Mouse (Mus musculus) liver, embryonic 13.5 days (tissue): Measurements from ENCODE around the gene Rbm47. TPM values are rescaled to one million over a fixed set of nuclear protein-coding genes. Genes with fewer than 3 reads are reported as not detected.

Experiments used
- ATAC-seq: fragments of 200-750 bp; cut with Nextera tagmentation; 2 replicates; pipeline ENCODE4 v1.8.0; 2017; ENCODE audit warnings: low read depth, mild to moderate bottlenecking, moderate number of reproducible peaks, moderate library complexity
- DNase-seq: peaks from one replicate; pipeline ENCODE4 v3.0.0; 2022
- H3K27ac ChIP-seq: fragments of 300-500 bp; sonication (generic); 2 replicates; pipeline ENCODE4 v1.5.1; 2015; ENCODE audit warnings: moderate library complexity, mild to moderate bottlenecking, inconsistent platforms
- H3K27me3 ChIP-seq: fragments of 300-500 bp; sonication (generic); 2 replicates; pipeline ENCODE4 v1.6.1; 2015; ENCODE audit warnings: mild to moderate bottlenecking, inconsistent platforms
- H3K36me3 ChIP-seq: fragments of 300-500 bp; sonication (generic); 2 replicates; pipeline ENCODE4 v1.6.1; 2015; ENCODE audit warnings: mild to moderate bottlenecking, inconsistent platforms
- H3K4me1 ChIP-seq: fragments of 300-500 bp; sonication (generic); replicated peaks from 2 replicates; pipeline ENCODE4 v1.6.1; 2015; ENCODE audit warnings: inconsistent platforms
- H3K4me2 ChIP-seq: fragments of 300-500 bp; sonication (generic); 2 replicates; pipeline ENCODE4 v1.6.1; 2015; ENCODE audit warnings: inconsistent platforms, mild to moderate bottlenecking, moderate library complexity
- H3K4me3 ChIP-seq: fragments of 300-500 bp; sonication (generic); replicated peaks from 2 replicates; pipeline ENCODE4 v1.5.1; 2015; ENCODE audit warnings: mild to moderate bottlenecking, inconsistent platforms
- H3K9ac ChIP-seq: fragments of 300-500 bp; sonication (generic); 2 replicates; pipeline ENCODE4 v1.6.1; 2015; ENCODE audit warnings: mild to moderate bottlenecking, inconsistent platforms
- H3K9me3 ChIP-seq: fragments of 300-500 bp; sonication (generic); replicated peaks from 2 replicates; pipeline ENCODE4 v1.6.1; 2016; ENCODE audit warnings: inconsistent platforms
- WGBS: fragments of 180-500 bp; shearing (Covaris S2); methylation state at CpG from one replicate; pipeline ENCODE4 v1.1.7; 2015; ENCODE audit not compliant: insufficient replicate concordance; 5-methylcytosine and 5-hydroxymethylcytosine counted together
- polyA plus RNA-seq: library from polyadenylated mRNA; unstranded; fragments of >200 nt; fragmentation: Nextera tagmentation; extraction: Ambion mirVana; gene quantifications from 2 replicates; pipeline ENCODE4 v1.2.1, GENCODE M21; 2015

Gene Rbm47
- polyA plus RNA-seq, 1 experiment from 2014 or later: 8.1 TPM

DNA sequence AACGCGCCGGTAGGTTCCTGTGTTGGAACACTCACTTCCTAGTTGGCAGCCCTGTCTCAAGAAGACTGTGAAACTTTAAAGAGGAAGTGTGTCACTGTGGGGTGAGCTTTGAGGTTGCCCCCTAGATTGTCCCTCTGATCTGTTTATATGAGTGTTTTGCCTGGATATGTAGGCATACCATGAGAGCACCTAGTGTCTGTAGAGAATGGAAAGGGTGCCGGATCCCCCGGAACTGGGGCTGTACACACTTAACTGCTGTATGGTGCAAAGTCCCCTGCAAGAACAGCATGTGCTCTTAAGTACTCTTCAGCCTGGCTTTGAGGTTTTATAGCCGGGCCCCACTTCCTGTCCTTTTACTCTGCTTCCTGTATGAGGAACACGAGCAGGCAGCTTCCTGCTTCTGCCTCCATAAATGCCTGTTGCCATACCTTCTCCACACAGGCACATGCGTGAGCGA, 97.9 kb downstream of the Rbm47 start:
- H3K4me2 ChIP-seq: no peak overlapping the region
- no peak for ATAC-seq

DNA sequence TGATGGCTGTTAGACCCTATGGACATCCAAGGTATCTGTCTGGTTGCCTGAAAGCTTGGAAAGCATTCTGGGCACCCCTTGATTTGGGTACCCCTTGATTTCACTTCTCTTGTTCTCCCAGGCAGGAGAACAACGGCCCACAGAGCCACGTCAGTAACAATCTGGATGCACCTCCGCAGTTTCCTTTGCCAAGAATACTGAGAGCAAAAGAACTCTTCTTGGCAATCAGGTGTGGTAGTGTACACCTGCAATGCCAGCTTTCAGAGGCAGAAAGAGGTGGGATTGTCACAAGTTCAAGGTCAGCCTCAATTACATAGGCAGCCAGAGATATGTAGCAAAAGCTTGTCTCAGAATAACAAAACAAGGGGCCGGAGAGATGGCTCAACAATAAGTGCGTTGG, 98.7 kb downstream of the Rbm47 start:
- Histone ChIP-seq H3K4me1 (peaks cover 59% of the 10 kb centered on the region), H3K4me2 (peak overlapping the region; percentile 19; the same call in 1 of the 2 replicates), H3K4me3 (no peak overlapping the region), H3K27ac (peak overlapping the region; percentile 16), H3K9ac (no peak overlapping the region), H3K9me3 (no peaks in the 10 kb centered on the region), H3K27me3 (no peaks in the 10 kb centered on the region), H3K36me3 (no peaks in the 10 kb centered on the region)
- ATAC-seq (no peak), DNase-seq (no peak)
- 76% methylated on average over 5 of the region's 5 CpGs for WGBS

More for the DNA sequence above, 97.9 kb downstream of the Rbm47 start:
- Histone ChIP-seq H3K9me3 (no peaks in the 10 kb centered on the region), H3K4me3 (no peak overlapping the region), H3K27me3 (no peaks in the 10 kb centered on the region), H3K27ac (peak overlapping the region; percentile 51; the same call in 1 of the 2 replicates), H3K9ac (no peak overlapping the region), H3K36me3 (no peaks in the 10 kb centered on the region), H3K4me1 (peaks cover 52% of the 10 kb centered on the region)
- 34% methylated on average over 9 of the region's 9 CpGs for WGBS
- no peak for DNase-seq

DNA sequence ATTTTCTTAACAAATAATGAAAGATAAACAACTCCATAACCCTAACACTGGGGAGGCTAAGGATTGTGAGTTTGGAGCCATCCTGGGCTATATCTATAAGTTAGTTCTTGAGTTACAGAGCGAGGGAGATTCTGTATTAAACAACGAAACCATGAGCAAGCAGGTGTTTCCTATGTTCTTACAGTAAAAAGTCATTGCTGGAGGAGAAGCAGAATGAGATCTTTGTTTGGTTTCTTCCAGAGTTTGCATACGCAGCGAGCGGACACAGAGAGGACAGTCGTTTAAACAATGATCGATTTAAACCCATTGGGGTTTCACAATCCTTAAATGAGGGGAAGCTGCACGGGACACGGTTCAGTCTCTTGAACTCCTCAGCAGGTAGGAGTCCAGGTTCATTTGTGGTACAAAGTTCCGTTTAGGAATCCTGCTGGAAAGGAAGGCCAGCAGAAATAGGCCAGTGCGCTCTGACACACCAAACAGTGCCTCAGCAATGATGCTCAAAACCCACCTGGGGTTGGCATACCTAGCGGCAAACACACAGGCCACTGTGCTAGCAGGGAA, 99.2 kb downstream of the Rbm47 start:
- H3K9me3 ChIP-seq: no peaks in the 10 kb centered on the region
- H3K4me2 ChIP-seq: peak overlapping the region; percentile 19; the same call in 1 of the 2 replicates
- ATAC-seq: peak; percentile 37; the same call in 1 of the 2 replicates
- no peak for DNase-seq
- H3K9ac ChIP-seq: no peak overlapping the region
- H3K4me3 ChIP-seq: no peak overlapping the region
- H3K36me3 ChIP-seq: no peaks in the 10 kb centered on the region
- 77% methylated on average over 12 of the region's 12 CpGs for WGBS
- H3K4me1 ChIP-seq: peaks cover 58% of the 10 kb centered on the region
- no peaks in the 10 kb centered on the region for H3K27me3 ChIP-seq
- H3K27ac ChIP-seq: 0 out of 2 replicates have a peak overlapping the region, but pooled peaks have one; percentile 16

DNA sequence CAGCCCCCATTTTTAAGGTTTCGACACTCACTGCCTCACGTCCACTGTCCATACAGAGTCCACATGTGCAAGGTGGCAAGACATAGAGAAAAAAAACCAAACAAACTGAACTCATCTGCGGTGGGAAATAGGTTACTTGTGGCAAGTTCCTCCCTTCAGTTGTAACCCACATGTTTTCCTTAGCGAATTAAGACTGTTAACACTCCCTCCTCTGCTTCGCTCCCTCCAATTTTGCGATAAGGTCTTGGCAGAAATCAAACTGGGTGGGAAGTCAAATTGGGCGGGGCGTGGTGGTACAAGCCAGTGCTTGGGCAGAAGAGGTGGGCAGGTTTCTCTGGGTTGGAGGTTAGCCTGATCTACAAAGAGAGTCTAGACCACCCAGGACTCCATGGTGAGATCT, 101.2 kb downstream of the Rbm47 start:
- Histone ChIP-seq H3K4me1 (peaks cover 43% of the 10 kb centered on the region), H3K27me3 (no peaks in the 10 kb centered on the region), H3K4me3 (no peak overlapping the region), H3K9ac (no peak overlapping the region), H3K4me2 (no peak overlapping the region), H3K36me3 (no peaks in the 10 kb centered on the region), H3K9me3 (no peaks in the 10 kb centered on the region), H3K27ac (no peak overlapping the region)
- ATAC-seq (no peak), DNase-seq (no peak)
- 61% methylated on average over 8 of the region's 8 CpGs for WGBS

DNA sequence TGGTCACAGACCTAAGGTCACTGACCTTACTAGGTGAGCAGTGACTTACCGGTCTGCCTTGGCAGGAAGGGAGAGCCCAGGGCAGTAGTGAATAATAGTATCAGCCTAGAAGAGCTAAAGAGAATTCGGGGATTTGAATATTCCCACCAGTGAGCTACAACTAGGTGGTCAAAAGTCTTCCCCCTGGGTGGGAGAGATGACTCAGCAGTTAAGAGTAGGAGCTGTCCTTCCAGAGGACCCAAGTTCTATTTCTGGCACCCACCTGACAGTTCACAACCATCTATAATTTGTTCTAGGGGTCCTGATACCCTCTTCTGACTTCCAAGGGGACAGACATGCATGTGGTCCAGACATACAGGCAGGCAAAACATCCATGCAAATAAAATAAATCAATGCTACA, 102.6 kb downstream of the Rbm47 start:
- Histone ChIP-seq H3K27me3 (no peaks in the 10 kb centered on the region), H3K9me3 (no peaks in the 10 kb centered on the region), H3K4me3 (no peak overlapping the region), H3K4me2 (peak overlapping the region; percentile 66), H3K27ac (no peak overlapping the region), H3K9ac (no peak overlapping the region), H3K4me1 (peaks cover 33% of the 10 kb centered on the region), H3K36me3 (no peaks in the 10 kb centered on the region)
- 47% methylated on average over 2 of the region's 2 CpGs for WGBS
- ATAC-seq (no peak), DNase-seq (no peak)

DNA sequence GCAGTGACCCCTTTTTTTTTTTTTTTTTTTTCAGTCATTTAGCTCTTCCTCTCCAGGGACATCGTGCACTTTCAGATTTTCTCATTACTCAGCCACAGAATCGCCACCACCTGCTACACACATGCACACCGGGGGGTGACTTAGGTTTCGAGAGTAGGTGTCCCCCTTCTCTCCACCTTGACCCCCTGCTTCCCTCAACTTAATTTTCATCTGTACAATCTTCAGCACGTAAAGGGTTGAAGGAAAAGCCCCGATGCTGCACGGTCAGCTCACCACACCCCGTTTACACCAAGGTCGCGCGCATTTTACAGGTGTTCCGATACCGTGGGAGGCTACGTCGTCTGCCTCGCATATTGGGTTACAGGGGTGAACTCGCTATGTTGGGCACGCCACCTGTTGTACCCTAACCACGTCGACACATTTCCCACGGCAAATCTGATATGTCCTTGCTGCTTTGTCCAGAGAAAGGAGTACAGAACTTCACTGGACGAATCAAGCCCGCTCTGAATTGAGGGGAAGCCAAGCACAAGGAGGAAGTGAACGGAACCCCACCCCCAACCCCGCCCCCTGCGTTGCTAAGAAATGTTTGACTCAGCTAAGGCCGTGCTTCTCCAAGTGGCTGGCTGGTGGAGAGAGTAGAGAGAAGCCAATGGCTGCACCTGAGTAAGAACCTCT, 103.3 kb downstream of the Rbm47 start:
- peak; percentile 59 for ATAC-seq
- Histone ChIP-seq H3K36me3 (no peaks in the 10 kb centered on the region), H3K4me2 (peak overlapping the region; percentile 66), H3K9me3 (no peaks in the 10 kb centered on the region), H3K4me1 (peaks cover 27% of the 10 kb centered on the region), H3K27ac (no peak overlapping the region), H3K9ac (peak overlapping the region; percentile 36; the same call in 1 of the 2 replicates), H3K4me3 (peak overlapping the region; percentile 48), H3K27me3 (no peaks in the 10 kb centered on the region)
- 7% methylated on average over 27 of the region's 27 CpGs for WGBS
- DNase-seq: no peak

DNA sequence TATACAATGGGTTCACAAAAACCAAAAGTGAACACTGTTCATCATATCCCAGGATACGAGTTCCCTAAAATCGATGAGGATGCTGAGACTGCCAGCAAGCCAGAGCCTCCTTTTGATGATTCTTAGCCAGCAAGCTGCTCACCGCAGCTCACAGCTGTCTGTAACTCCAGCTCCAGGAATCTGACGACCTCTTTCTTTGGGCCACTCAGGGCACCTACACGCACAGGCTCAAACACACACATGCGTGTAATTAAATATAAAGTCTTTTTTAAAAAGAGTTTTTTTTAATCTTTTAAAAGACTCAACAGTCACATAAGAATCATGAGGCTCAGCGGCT, 103.8 kb downstream of the Rbm47 start:
- Histone ChIP-seq H3K27ac (no peak overlapping the region), H3K27me3 (no peaks in the 10 kb centered on the region), H3K36me3 (no peaks in the 10 kb centered on the region), H3K4me1 (peaks cover 22% of the 10 kb centered on the region), H3K4me2 (peak overlapping the region; percentile 66), H3K4me3 (no peak overlapping the region), H3K9me3 (no peaks in the 10 kb centered on the region), H3K9ac (no peak overlapping the region)
- ATAC-seq: no peak
- WGBS: 53% methylated on average over 7 of the region's 7 CpGs
- no peak for DNase-seq

DNA sequence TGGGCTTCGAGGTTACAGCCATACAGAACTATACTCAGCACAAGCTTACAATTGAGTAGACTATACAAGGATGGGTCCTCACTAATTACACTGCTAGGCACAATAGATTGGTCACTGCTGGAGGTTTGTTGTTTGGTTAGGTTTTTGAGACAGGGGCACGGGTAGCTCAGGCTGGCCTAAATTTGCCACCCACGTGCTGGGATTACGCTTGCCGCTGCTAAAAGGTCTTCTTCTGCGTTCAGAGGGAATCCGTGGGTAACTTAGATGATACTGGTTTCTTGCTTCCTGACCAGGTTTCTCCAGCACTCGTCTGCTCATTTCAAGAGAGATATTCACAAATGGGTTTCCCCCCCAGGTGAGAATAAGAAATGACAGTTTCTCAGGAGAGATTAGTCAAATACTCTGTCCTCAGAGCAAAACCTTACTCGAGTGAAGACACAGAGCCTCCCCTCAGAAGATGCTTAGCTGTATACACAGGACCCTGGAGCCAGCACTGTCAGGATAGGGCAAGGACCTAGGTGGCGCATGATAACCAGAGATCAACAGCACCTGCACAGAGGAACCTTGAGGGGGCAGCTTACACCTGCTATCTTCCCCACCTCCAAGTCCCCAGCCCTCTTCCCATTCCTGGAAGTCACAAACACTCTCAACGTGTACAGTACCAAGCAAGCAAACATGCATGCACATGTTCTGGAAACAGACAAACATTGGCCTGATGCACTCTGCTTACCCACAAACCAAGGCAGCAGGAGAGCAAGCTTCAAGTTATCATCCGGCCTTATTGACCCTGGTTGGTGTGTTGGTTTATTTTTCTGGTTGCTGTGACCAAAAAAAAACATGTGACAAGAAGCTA, 104.6 kb downstream of the Rbm47 start:
- Histone ChIP-seq H3K36me3 (no peaks in the 10 kb centered on the region), H3K27ac (no peak overlapping the region), H3K4me1 (peaks cover 19% of the 10 kb centered on the region), H3K27me3 (no peaks in the 10 kb centered on the region), H3K9ac (no peak overlapping the region), H3K4me3 (no peak overlapping the region), H3K9me3 (no peaks in the 10 kb centered on the region), H3K4me2 (no peak overlapping the region)
- ATAC-seq: no peak
- 70% methylated on average over 12 of the region's 12 CpGs for WGBS
- no peak for DNase-seq

DNA sequence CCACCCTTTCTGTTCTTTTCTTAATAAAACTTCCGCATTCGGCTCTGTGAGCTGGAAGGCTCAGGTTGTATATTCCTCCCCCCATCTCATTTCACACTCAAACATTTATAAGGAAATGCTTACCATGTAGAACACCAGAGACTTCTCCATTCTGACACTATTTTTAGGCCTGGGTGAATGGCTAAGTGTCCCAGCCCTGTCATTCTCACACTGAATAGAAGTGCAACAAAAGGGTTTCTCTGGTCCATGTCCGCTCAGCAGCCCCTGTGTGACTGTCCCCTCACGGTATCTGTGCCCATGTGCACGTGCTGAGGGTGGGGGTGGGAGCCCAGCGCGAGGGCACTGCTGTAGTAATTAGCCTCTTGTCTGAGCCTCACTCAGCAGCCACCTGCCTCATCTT, 105.7 kb downstream of the Rbm47 start:
- H3K4me1 ChIP-seq: peaks cover 27% of the 10 kb centered on the region
- no peak for DNase-seq
- ATAC-seq: no peak
- H3K9ac ChIP-seq: no peak overlapping the region
- WGBS: 24% methylated on average over 7 of the region's 7 CpGs
- H3K27ac ChIP-seq: no peak overlapping the region
- H3K4me2 ChIP-seq: no peak overlapping the region
- H3K27me3 ChIP-seq: no peaks in the 10 kb centered on the region
- H3K36me3 ChIP-seq: no peaks in the 10 kb centered on the region
- H3K4me3 ChIP-seq: no peak overlapping the region
- H3K9me3 ChIP-seq: no peaks in the 10 kb centered on the region

DNA sequence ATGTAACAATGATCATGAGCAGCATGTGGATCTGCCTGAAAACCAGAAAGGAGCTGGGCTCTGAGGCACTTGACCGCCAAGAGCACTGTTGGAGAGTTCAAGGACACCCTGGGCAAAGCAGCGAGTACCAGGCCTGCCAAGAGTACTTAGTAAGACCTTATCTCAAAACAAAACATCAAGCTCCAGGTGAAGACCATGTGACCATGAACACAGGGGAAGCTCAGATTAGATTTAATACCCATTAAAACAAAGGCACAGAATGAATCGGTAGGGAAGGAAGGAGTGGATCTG, 110.0 kb downstream of the Rbm47 start:
- no peak for ATAC-seq

DNA sequence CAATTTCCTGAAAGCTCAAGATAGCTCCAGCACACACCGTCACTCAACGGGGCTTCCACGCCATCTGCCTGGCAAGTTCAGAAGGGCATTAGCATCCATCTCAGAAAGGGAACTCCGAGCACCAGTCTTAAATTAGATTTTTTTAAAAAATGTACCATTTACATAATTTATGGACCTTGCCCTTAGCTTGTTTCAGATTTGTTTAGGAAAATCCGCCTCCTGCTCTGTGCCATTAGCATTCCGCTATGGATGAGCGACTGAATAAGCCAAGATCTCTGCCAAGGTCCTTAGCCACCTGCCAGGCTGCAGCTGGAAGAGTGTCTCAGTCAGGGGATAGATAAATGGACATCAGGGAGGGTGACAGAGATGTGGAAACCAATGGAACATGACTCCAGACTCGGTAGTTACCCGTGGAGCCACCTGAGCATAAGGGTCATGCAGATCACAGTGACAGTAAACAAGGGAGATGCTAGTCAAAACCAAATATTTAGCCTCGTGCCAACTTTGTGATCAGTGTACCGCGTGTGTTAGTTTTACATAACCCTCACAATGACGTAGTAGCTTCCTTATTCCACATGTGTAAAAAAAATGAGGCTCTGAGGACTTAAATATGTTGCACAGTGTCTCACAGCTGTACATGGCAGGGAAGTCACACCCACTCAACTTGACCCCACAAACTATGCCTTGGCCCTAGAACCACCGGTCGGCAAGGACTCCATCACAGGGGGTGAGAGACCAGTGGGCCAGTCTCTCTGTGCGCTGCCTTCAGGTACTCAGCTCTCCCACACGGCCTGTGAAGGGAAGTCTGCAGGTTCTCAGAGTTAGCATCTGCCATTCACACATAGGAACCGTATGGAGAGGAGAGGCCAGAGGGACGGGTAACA, 110.6 kb downstream of the Rbm47 start:
- H3K9ac ChIP-seq: no peak overlapping the region
- H3K4me2 ChIP-seq: no peak overlapping the region
- H3K4me3 ChIP-seq: no peak overlapping the region
- no peak overlapping the region for H3K27ac ChIP-seq
- H3K36me3 ChIP-seq: no peaks in the 10 kb centered on the region
- H3K9me3 ChIP-seq: no peaks in the 10 kb centered on the region
- 63% methylated on average over 19 of the region's 19 CpGs for WGBS
- 0 out of 2 replicates have a peak, but pooled peaks have one; percentile 34 for ATAC-seq
- DNase-seq: no peak
- no peaks in the 10 kb centered on the region for H3K27me3 ChIP-seq
- peaks cover 9% of the 10 kb centered on the region; the same call in 1 of the 2 replicates for H3K4me1 ChIP-seq

More for the DNA sequence above, 110.0 kb downstream of the Rbm47 start:
- H3K27me3 ChIP-seq: no peaks in the 10 kb centered on the region
- no peak overlapping the region for H3K4me2 ChIP-seq
- H3K36me3 ChIP-seq: no peaks in the 10 kb centered on the region
- no peak for DNase-seq
- no peak overlapping the region for H3K4me3 ChIP-seq
- H3K9ac ChIP-seq: no peak overlapping the region
- H3K4me1 ChIP-seq: peaks cover 11% of the 10 kb centered on the region; the same call in 1 of the 2 replicates
- 53% methylated on average over 3 of the region's 3 CpGs for WGBS
- H3K27ac ChIP-seq: no peak overlapping the region
- no peaks in the 10 kb centered on the region for H3K9me3 ChIP-seq
